Mouse (Mus musculus): ENCODE results near the gene Abcb11. TPM values are rescaled to one million over a fixed set of nuclear protein-coding genes. Genes with fewer than 3 reads are reported as not detected.

Abcb11 gene
- polyA plus RNA-seq, 1 experiment from 2014 or later, result not detected

- Histone ChIP-seq H3K9me3 (ENCODE audit: control insufficient read depth, low read length) (no peaks in the 10 kb centered on the region), H3K27ac (ENCODE audit: low read depth, low read length) (no peak overlapping the region), H3K4me2 (ENCODE audit: low read depth, low read length) (no peak overlapping the region), H3K27me3 (ENCODE audit: control insufficient read depth, insufficient read depth, low read length) (no peaks in the 10 kb centered on the region), H3K36me3 (ENCODE audit: control insufficient read depth, insufficient read depth, low read length) (no peaks in the 10 kb centered on the region), H3K9ac (replicated peaks; ENCODE audit: low read depth, low read length) (no peak overlapping the region), H3K4me1 (ENCODE audit: control insufficient read depth, insufficient read depth, low read length) (no peaks in the 10 kb centered on the region), H3K4me3 (ENCODE audit: low read depth, low read length) (no peak overlapping the region)
- WGBS, result 86% methylated on average over 6 of the region's 6 CpGs
- ATAC-seq (ENCODE audit: low read depth), result no peak
Measured at GRCm38 (mm10) chr2:69188732-69189131, 153.7 kb downstream of the Abcb11 start.

Other genes starting within 250 kb of the Abcb11 start
- 0.62 and 0.95 TPM in 2 replicates for gene Nostrin, start 206.8 kb downstream of the Abcb11 start, polyA plus RNA-seq (2014; fragmentation: Nextera tagmentation; extraction: Ambion mirVana)
- 15.4 and 19.9 TPM in 2 replicates for gene Spc25, start 136.4 kb downstream of the Abcb11 start, polyA plus RNA-seq (2014; fragmentation: Nextera tagmentation; extraction: Ambion mirVana)
- 0.31 TPM in 1 of 2 replicates, not detected in the other for gene G6pc2, start 131.5 kb downstream of the Abcb11 start, polyA plus RNA-seq (2014; fragmentation: Nextera tagmentation; extraction: Ambion mirVana)
- not detected in 2 replicates for gene Dhrs9, start 37.8 kb upstream of the Abcb11 start, polyA plus RNA-seq (2014; fragmentation: Nextera tagmentation; extraction: Ambion mirVana)
- 0.90 and 1.8 TPM in 2 replicates for gene Lrp2, start 243.4 kb upstream of the Abcb11 start, polyA plus RNA-seq (2014; fragmentation: Nextera tagmentation; extraction: Ambion mirVana)